Mouse (Mus musculus) kidney, adult 2 months (tissue): ENCODE results near the gene Ppl.

Experiments
- CTCF ChIP-seq: fragments of 200-500 bp; conservative IDR thresholded peaks from 2 replicates; pipeline ENCODE4 v1.5.1; 2011; ENCODE audit warnings: low read depth, mild to moderate bottlenecking, control low read depth, low read length, moderate library complexity, mixed read lengths; ENCODE audit not compliant: insufficient read depth, insufficient read length
- POLR2A ChIP-seq: fragments of 200-500 bp; IDR thresholded peaks from one replicate; pipeline ENCODE4 v1.6.1; 2011; ENCODE audit warnings: low read depth, low read length, control low read depth

GRCm38 (mm10) chr16:5168038-5168437 lies 35.8 kb upstream of the Ppl start:
- TF ChIP-seq CTCF (no peak), POLR2A (no peak)
